Mouse (Mus musculus) adrenal gland (tissue): ENCODE measurements around the gene Arl4d.

Experiments
- intact Hi-C: fragments of 180-260 bp; cut with DNase I; formaldehyde crosslinking; loops from one replicate; pipeline ENCODE4 v1.15.1; 2025

The Arl4d gene

GRCm38 (mm10) chr11:101714012-101714411 lies 48.7 kb downstream of the Arl4d start:
- intact Hi-C loops: no loop called here
